In genomic region chr9:78062392-78062791, GRCm38 (mm10) we compare ENCODE assay signal across 24 mouse cellular contexts. TPM values are rescaled to one million over a fixed set of nuclear protein-coding genes. Genes with fewer than 3 reads are reported as not detected.
"Had no signal": no experiment of that assay in that cellular context is flagged by ENCODE, and none has a peak within 500 bp of the region (broad histone marks: within the 10 kb centered on the region; RNA-seq: fewer than 3 reads in every experiment).

No protein-coding gene starts in this region.

- H3K9me3 ChIP-seq: neural tube, embryonic 13.5 days; neural tube, embryonic 15.5 days; stomach, embryonic 15.5 days had no signal

- H3K4me3 ChIP-seq: neural tube, embryonic 13.5 days; neural tube, embryonic 15.5 days; stomach, embryonic 15.5 days had no signal

- H3K9ac ChIP-seq: neural tube, embryonic 13.5 days; neural tube, embryonic 15.5 days; stomach, embryonic 15.5 days had no signal

- H3K4me2 ChIP-seq: neural tube, embryonic 13.5 days; neural tube, embryonic 15.5 days; stomach, embryonic 15.5 days had no signal

- H3K4me1 ChIP-seq: neural tube, embryonic 13.5 days; neural tube, embryonic 15.5 days; stomach, embryonic 15.5 days had no signal

- DNase-seq: retina, postnatal 1 day; right cerebral cortex, adult 18-20 months; right cerebral cortex, postnatal 14 days; right cerebral cortex, postnatal 25 days; right cerebral cortex, postnatal 4 days; spleen, adult 18-20 months; thymus, adult 18-20 months; thymus, adult 2 months; thymus, postnatal 14 days; thymus, postnatal 25 days; thymus, postnatal 36 days; thymus, postnatal 4 days had no signal

- H3K27ac ChIP-seq: neural tube, embryonic 13.5 days; neural tube, embryonic 15.5 days; stomach, embryonic 15.5 days; stomach, postnatal 0 days had no signal

- H3K27me3 ChIP-seq: neural tube, embryonic 13.5 days; neural tube, embryonic 15.5 days; stomach, embryonic 15.5 days had no signal

- H3K36me3 ChIP-seq: neural tube, embryonic 13.5 days; neural tube, embryonic 15.5 days; stomach, embryonic 15.5 days had no signal

RNA-seq across cellular contexts. Expression of gene Gcm1, which starts 10.7 kb away (rescaled TPM):
- total RNA-seq: neutrophil, adult 5-6 weeks had no signal
- polyA plus RNA-seq: neural tube, embryonic 13.5 days; neural tube, embryonic 14.5 days; neural tube, embryonic 15.5 days; small intestine, adult 2 months; spleen, adult 2 months; stomach, embryonic 14.5 days; stomach, embryonic 15.5 days; stomach, embryonic 16.5 days; stomach, postnatal 0 days; testis, adult 2 months; urinary bladder, adult 2 months had no signal
